Mouse (Mus musculus) cerebellum, adult 2 months (tissue): ENCODE data around the gene Abca2.

Experiments
- CTCF ChIP-seq: fragments of 200-500 bp; IDR thresholded peaks from 2 replicates; pipeline ENCODE4 v1.5.1; 2011; ENCODE audit warnings: low read depth, mild to moderate bottlenecking, control low read depth, low read length, moderate library complexity, borderline replicate concordance; ENCODE audit not compliant: insufficient read depth
- POLR2A ChIP-seq: fragments of 200-500 bp; IDR thresholded peaks from 2 replicates; pipeline ENCODE4 v1.6.1; 2011; ENCODE audit warnings: low read length, control low read depth, borderline replicate concordance; ENCODE audit not compliant: insufficient read depth

- TF ChIP-seq CTCF (peak; percentile 22; the same call in 1 of the 2 replicates), POLR2A (0 out of 2 replicates have a peak, but pooled peaks have one; percentile 5)
Measured at GRCm38 (mm10) chr2:25458911-25459310, 30.4 kb downstream of the Abca2 start.
